ENCODE assay signal across 32 mouse cellular contexts in the genomic region with DNA sequence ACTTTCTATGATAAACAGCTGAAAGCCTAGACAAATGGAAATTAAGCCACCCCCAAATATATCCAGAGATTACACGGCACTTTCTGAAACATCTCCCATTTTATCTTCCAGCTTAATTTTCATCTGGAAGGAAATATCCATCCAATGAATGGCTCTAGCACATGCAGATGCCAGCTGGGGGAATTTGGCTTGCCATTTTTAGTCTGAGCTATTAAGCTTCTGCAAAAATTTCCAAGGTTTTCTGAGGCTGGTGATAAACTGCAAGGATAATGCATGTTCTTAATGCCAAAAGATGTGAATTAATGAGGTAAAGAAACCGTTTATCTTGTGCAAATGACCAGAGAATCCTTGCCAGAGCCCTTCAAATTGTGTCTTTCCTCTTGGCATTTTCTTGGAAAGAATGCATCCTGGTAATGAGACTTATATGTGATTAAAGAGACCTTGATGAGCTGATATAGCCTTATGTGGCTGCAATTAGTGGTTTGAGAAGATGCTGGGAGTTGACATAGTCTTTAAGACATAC.
A peak's percentile ranks its signal among the peaks of the same experiment; 100 is the strongest.
DNase-seq lines count a peak whose midpoint lies in the region; ATAC-seq lines count a peak whose summit lies in the region.
"Had no signal": no experiment of that assay in that cellular context is flagged by ENCODE, and none has a peak within 500 bp of the region (broad histone marks: within the 10 kb centered on the region; RNA-seq: fewer than 3 reads in every experiment).

No protein-coding gene starts in this region.

- no peak overlapping the region for H3K27ac ChIP-seq in forebrain, embryonic 16.5 days (ENCODE audit: low read length)
- H3K27ac ChIP-seq in forebrain, embryonic 12.5 days: no peak overlapping the region
- H3K27ac ChIP-seq: embryonic facial prominence, embryonic 10.5 days; embryonic facial prominence, embryonic 13.5 days; forebrain, embryonic 10.5 days; heart, embryonic 10.5 days; heart, embryonic 13.5 days; hindbrain, embryonic 14.5 days; hindbrain, postnatal 0 days had no signal

- WGBS in forebrain, embryonic 16.5 days: 40% methylated on average over 2 of the region's 2 CpGs
- 68% methylated on average over 2 of the region's 2 CpGs for WGBS in forebrain, embryonic 12.5 days

- no peaks in the 10 kb centered on the region for H3K9me3 ChIP-seq in forebrain, embryonic 16.5 days (ENCODE audit: control insufficient read depth, low read length)
- no peaks in the 10 kb centered on the region for H3K9me3 ChIP-seq in forebrain, embryonic 12.5 days
- H3K9me3 ChIP-seq: embryonic facial prominence, embryonic 10.5 days; embryonic facial prominence, embryonic 13.5 days; forebrain, embryonic 10.5 days; heart, embryonic 10.5 days; heart, embryonic 13.5 days had no signal

- H3K9ac ChIP-seq in forebrain, embryonic 16.5 days (replicated peaks; ENCODE audit: low read depth, low read length): no peak overlapping the region
- no peak overlapping the region for H3K9ac ChIP-seq in forebrain, embryonic 12.5 days
- H3K9ac ChIP-seq: embryonic facial prominence, embryonic 13.5 days; heart, embryonic 13.5 days; hindbrain, embryonic 14.5 days had no signal

- peak; percentile 38; the same call in 1 of the 2 replicates for ATAC-seq in forebrain, embryonic 16.5 days
- no peak for ATAC-seq in forebrain, embryonic 12.5 days (ENCODE audit: low FRiP score)
- no peak for ATAC-seq in erythroblast, adult 5-6 weeks (replicated peaks; ENCODE audit: low FRiP score, poor library complexity, severe bottlenecking)
- ATAC-seq: hindbrain, postnatal 0 days; inflammation-experienced regulatory T-cells, adult 6 months; intestine, embryonic 16.5 days; Patski had no signal

- H3K4me1 ChIP-seq in forebrain, embryonic 16.5 days (replicated peaks; ENCODE audit: control insufficient read depth, insufficient read depth, low read length): 0 out of 2 replicates have a peak, but pooled peaks cover 2% of the 10 kb centered on the region
- H3K4me1 ChIP-seq in forebrain, embryonic 12.5 days: peaks cover 4% of the 10 kb centered on the region; the same call in 1 of the 2 replicates
- H3K4me1 ChIP-seq: heart, embryonic 10.5 days; heart, embryonic 13.5 days had no signal

- H3K27me3 ChIP-seq in forebrain, embryonic 16.5 days (replicated peaks; ENCODE audit: control insufficient read depth, insufficient read depth, low read length): no peaks in the 10 kb centered on the region
- H3K27me3 ChIP-seq in forebrain, embryonic 12.5 days: no peaks in the 10 kb centered on the region
- H3K27me3 ChIP-seq: CH12.LX; embryonic facial prominence, embryonic 13.5 days; heart, embryonic 13.5 days; Patski had no signal

- H3K36me3 ChIP-seq in forebrain, embryonic 16.5 days (ENCODE audit: control insufficient read depth, insufficient read depth): no peaks in the 10 kb centered on the region
- no peaks in the 10 kb centered on the region for H3K36me3 ChIP-seq in forebrain, embryonic 12.5 days (replicated peaks)
- H3K36me3 ChIP-seq: embryonic facial prominence, embryonic 10.5 days; embryonic facial prominence, embryonic 13.5 days; forebrain, embryonic 10.5 days; G1E; heart, embryonic 10.5 days; heart, embryonic 13.5 days had no signal

- no peak overlapping the region for H3K4me3 ChIP-seq in forebrain, embryonic 16.5 days (replicated peaks; ENCODE audit: low read length)
- H3K4me3 ChIP-seq in forebrain, embryonic 12.5 days (replicated peaks): no peak overlapping the region
- H3K4me3 ChIP-seq: embryonic facial prominence, embryonic 10.5 days; embryonic facial prominence, embryonic 13.5 days; forebrain, embryonic 10.5 days; heart, embryonic 10.5 days; heart, embryonic 13.5 days had no signal

- DNase-seq in layer of hippocampus, adult 11-12 months (ENCODE audit: low spot score): peak; percentile 9
- no peak for DNase-seq in layer of hippocampus, postnatal 10 days (ENCODE audit: low spot score in 2 of 2)
- DNase-seq in right cerebral cortex, adult 18-20 months: peak; percentile 5
- DNase-seq in right cerebral cortex, postnatal 25 days: no peak
- peak; percentile 62 for DNase-seq in telencephalon, adult 2 months (ENCODE audit: low read depth, low spot score)
- DNase-seq: adrenal gland, postnatal 25 days; B cell, adult 2 months; cerebellum, adult 11-12 months; cerebellum, adult 8-10 months; cerebellum, postnatal 10 days; cerebellum, postnatal 36 days; embryo, embryonic 11 days; gastrocnemius, postnatal 25 days; heart, adult 18-20 months; heart, postnatal 14 days; heart, postnatal 4 days; kidney, adult 18-20 months had no signal

- no peak overlapping the region for H3K4me2 ChIP-seq in forebrain, embryonic 16.5 days (ENCODE audit: low read length)
- H3K4me2 ChIP-seq in forebrain, embryonic 12.5 days: no peak overlapping the region
- H3K4me2 ChIP-seq: embryonic facial prominence, embryonic 13.5 days; heart, embryonic 13.5 days; hindbrain, embryonic 14.5 days had no signal

Comparison
In these comparisons a context has a peak if more than half of its experiments do, and no peak if none do; other contexts are left out.
1. DNase-seq: peak in layer of hippocampus, adult 11-12 months (single experiment), right cerebral cortex, adult 18-20 months (single experiment) and telencephalon, adult 2 months (single experiment); none in layer of hippocampus, postnatal 10 days (0 of 2) and right cerebral cortex, postnatal 25 days (single experiment).